Comparison of ENCODE assay signal across 15 mouse cellular contexts in the genomic region with DNA sequence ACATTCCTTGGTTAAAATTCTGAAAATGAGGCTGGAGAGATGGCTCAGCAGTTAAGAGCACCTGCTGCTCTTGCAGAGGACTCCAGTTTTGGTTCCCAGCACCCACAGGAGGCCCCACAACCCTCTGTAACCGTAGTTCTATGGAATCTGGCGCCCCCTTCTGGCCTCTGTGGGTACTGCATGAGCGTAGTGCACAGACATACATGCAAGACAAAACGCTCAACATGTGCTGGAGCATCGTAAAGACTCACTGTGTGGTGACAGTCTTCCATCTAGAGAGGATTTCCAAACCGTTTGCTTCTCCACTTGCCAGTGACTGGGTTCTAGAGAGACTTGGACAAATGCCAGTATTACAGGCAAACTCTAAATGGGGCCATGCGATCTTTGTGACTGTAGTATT.
DNase-seq lines count a peak whose midpoint lies in the region; TF ChIP-seq lines count a peak whose summit lies in the region.
"Had no signal": no experiment of that assay in that cellular context is flagged by ENCODE, and none has a peak within 500 bp of the region (broad histone marks: within the 10 kb centered on the region; RNA-seq: fewer than 3 reads in every experiment).

No protein-coding gene starts in this region.

- DNase-seq in layer of hippocampus, adult 2 months (ENCODE audit: low spot score in 2 of 2), result no peak
- no peak for DNase-seq in layer of hippocampus, adult 11-12 months (ENCODE audit: low spot score)
- peak; percentile 16 for DNase-seq in thymus, postnatal 14 days
- DNase-seq in thymus, postnatal 0 days (ENCODE audit: low spot score), result no peak
- peak; percentile 43 for DNase-seq in ZHBTc4 (ENCODE audit: low read depth, low spot score)
- peak; percentile 60 for DNase-seq in testis, postnatal 10 days (ENCODE audit: low spot score)
- no peak for DNase-seq in layer of hippocampus, adult 9-11 months
- no peak for DNase-seq in urinary bladder, postnatal 4 days (ENCODE audit: low spot score in 2 of 2)
- DNase-seq: adrenal gland, postnatal 36 days; cerebellum, postnatal 25 days; kidney, postnatal 4 days; left cerebral cortex, postnatal 4 days; lung, postnatal 36 days had no signal

- H3K4me3 ChIP-seq in layer of hippocampus, adult 2 months, result no peak overlapping the region
- H3K4me3 ChIP-seq: embryonic facial prominence, embryonic 15.5 days; heart, embryonic 15.5 days had no signal

- no peak overlapping the region for H3K27ac ChIP-seq in layer of hippocampus, adult 2 months
- H3K27ac ChIP-seq: embryonic facial prominence, embryonic 15.5 days; heart, embryonic 15.5 days had no signal

- peak; percentile 69 for TF ChIP-seq CTCF in layer of hippocampus, adult 2 months (conservative IDR thresholded peaks at IDR 0.05)

Comparison
In these comparisons a context has a peak if more than half of its experiments do, and no peak if none do; other contexts are left out.
1. DNase-seq: peak in thymus, postnatal 14 days (single experiment), ZHBTc4 (single experiment) and testis, postnatal 10 days (single experiment); none in layer of hippocampus, adult 2 months (0 of 2), layer of hippocampus, adult 11-12 months (single experiment), thymus, postnatal 0 days (single experiment), layer of hippocampus, adult 9-11 months (single experiment) and urinary bladder, postnatal 4 days (0 of 2).